Mouse (Mus musculus) hematopoietic stem cell, adult 5-6 weeks (primary cell): ENCODE measurements at regions not wholly inside any gene's neighbourhood (a gene's known extent, or its start where the extent isn't known, plus 50 kb on each side); places are given as distances from the start of the nearest gene placed in this dataset.

Experiments
- ATAC-seq, 2 experiments: fragments of 125-278 bp in 1 of 2; replicated peaks in 1 of 2; 2 replicates each; pipeline ENCODE4 v1.8.0; 2016 to 2017; ENCODE audit warnings: inconsistent platforms in 2 of 2, mild to moderate bottlenecking in 2 of 2, moderate number of reproducible peaks in 2 of 2, low read depth in 1 of 2, moderate TSS enrichment in 1 of 2; ENCODE audit not compliant: low FRiP score in 2 of 2, poor library complexity in 2 of 2, severe bottlenecking in 2 of 2, insufficient read depth in 1 of 2, low TSS enrichment in 1 of 2

DNA sequence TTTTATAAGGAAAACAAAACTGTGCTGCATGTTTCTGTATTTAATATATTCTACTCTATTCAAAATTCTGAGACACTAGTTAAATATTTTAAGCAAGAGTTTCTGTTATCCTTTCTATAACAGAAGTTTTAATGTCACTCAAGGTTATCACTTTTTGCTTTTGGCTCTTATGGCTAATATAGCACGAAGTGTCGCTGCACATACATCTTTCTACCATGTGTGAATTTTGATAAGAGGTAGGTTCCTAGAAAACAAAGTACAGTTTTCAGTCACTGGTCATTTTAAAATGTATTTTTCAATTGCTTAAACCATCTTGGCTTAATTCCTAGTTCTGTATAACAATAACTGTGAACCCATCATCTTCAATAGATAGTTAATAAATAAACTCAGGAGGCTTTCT is 129.1 kb upstream of the B430305J03Rik start:
- no peak for ATAC-seq

DNA sequence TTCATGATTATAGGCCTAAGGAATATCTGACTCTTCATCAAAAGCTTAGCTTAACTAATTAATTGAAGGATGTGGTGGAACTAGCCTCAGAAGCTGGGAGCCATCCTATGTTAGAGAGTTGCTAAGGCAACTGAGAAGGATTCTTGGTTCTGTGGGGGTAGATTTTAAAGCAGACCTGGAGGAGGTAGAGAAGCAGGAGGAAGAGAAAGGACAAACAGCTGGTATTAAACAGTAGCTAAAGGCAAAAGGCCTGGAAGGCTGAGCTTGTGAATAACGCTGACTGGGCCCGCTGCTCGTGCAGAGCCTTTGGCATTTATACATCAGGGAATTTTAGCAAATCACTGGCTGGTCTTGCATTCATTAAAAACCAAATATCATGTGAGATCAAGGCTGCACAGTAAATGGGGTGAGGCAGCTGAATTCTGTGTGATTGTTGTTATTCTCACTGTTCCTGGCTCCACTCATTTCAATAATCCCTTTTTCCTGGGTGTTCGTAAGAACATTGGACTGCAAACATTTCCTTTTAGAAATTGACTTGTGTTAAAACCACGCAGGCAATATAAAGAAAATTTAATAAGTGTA is 121.1 kb upstream of the B430305J03Rik start:
- no peak for ATAC-seq

DNA sequence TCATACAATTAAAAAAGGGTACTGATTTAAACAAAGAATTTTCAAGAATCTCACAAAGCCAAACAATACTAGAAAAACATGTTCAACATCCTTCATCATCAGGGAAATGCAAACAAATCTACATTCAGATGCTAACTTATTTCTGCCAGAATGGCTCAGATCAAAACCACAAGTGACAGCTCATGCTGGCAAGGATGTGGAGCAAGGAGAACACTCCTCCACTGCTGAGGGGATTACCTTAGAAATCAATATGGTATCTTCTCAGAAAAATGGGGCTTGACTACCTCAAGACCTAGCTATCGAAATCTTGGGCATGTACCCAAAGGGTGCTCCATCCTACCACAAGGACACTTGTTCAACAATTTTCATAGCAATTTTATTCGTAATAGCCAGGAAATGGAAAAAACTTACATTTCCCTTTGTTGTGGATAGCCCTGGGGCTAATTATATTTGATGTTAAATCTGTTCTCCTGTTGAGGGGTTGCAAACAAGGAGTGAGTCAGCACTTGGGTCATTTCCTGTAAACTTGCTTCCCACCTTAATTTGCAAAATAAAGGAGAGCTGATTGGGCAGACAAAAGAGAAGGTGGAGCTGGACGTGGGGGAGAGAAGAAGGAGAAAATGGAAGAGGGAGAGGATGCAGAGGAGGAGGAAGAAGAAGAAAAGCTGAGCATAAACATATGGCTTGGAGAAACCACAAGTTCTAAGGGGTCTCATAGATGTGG is 113.3 kb upstream of the B430305J03Rik start:
- ATAC-seq, result no peak

DNA sequence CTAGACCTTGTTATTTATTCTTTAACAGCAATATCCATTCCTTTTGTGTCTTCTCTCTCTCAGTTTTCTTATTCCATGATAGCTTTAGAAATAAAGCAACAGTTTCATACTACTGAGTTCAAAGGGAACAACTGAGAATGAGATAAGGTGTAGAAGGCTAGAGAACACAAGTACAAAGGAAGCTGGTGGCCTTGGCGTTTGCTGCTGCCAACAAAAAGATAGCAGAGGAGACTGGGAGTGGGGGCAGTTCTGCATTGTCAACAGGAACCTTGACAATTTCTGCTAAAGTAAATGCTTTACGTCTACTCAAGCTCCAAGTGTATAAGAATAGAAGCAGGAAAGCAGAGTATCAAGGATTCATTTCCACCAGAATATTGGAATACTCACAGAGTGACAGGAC is 109.3 kb upstream of the B430305J03Rik start:
- ATAC-seq, result 0 out of 4 replicates have a peak, but pooled peaks of 1 of the 2 experiments have one; percentile 39

DNA sequence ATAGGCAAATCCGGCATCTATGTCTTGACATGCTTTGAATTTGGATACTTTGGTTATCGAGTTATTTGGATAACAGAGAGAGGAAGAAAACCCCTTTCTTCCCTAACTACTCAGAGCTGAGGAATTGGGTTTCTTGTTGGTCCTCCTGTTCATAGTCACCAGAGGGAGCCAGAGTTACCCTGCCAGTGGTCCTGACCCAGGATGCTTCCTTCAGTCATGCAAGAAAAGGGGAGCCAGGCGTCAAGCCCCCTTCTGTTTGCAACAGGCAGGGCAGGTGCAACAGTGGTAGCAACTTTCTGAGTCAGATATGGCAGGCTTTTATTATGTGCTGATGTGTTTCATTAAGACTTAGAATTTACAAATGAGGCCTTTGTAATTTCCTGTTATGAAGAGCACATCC is 101.4 kb upstream of the B430305J03Rik start:
- ATAC-seq, result peak; percentile 98

DNA sequence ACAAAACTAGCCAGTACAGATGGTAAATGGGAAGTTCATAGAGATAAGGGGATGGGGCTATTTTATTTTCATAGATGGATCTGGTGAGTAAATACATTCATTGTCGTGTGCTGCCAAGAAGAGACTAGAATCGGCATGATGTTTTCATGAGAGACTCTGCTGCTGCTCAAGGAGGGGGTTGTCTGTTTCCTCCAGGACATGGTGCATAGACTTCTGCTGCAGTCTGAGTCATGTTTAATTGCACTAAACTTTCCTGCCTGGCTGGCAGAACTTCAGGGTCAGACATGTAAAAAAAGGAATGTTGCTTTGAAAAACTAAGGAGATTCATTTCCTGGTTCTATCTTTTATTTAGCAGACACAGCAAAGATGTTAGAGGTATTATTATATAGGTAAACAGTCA is 100.9 kb upstream of the B430305J03Rik start:
- ATAC-seq, result no peak

DNA sequence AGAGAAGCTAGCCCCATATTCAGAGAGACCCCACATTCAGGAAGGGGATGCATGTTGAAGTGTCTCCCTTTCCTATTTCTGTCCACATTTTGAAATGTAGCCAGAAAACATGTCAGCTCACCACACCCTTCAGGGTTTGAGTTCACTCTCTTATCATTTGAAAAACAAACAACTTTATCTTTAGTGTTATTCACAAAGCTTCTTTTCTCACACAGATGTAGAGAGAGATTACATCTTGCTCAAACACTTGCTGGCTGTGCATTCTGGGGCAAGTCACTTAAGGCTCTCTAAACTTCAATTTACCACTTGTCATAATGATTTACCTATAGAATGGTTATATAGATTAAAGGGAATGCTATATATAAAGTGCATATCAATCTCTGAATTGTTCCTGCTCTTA is 94.3 kb upstream of the B430305J03Rik start:
- ATAC-seq, result no peak

DNA sequence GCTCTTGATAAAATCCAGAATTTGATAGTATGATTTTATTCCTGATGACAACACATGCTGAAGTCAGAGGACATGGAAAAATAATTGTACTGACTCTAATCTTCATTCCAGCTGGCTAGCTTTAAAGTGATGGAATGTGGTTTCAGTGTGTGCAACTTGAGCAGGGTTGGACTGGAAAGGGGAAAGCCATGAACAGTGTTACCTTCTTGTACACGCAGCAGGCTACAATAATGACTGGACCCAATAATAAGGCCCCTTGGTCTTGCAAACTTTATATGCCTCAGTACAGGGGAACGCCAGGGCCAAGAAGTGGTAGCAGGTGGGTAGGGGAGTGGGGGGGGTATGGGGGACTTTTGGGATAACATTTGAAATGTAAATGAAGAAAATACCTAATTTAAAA is 90.8 kb upstream of the B430305J03Rik start:
- no peak for ATAC-seq

DNA sequence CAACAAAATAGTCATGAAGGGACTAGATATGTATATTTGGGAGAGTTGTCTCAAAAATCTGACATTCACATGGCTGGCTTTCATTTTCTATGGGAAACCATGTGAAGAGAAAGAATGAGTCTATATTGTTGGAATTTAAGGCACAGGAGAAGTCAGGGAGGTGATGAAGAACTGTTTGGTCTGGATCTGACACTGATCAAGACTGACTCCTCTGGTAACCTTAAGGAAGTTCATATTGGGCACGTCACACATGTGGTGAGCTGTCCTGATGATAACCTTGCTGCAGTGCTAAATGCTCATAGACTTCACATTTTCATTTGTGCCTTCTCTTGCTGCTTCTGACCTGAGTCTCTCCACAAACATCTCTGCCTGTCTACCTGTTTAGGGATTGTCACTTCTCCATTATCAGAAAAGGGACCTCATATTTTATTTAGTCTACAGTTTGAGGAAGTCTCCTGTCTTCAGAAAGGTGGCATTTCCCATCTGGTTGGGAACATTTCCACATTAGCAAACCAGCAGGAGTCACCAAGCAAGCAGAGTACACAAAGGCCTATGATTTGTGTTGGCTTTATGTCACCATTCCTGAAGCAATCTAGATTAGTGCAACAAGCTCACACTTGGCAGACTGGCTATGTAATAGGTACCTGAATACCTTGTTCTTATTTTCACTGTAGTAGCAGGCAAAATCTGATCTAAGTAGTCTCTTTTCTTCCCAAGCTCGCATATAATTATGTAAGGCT is 76.4 kb upstream of the B430305J03Rik start:
- 0 out of 4 replicates have a peak, but pooled peaks of 1 of the 2 experiments have one; percentile 36 for ATAC-seq

DNA sequence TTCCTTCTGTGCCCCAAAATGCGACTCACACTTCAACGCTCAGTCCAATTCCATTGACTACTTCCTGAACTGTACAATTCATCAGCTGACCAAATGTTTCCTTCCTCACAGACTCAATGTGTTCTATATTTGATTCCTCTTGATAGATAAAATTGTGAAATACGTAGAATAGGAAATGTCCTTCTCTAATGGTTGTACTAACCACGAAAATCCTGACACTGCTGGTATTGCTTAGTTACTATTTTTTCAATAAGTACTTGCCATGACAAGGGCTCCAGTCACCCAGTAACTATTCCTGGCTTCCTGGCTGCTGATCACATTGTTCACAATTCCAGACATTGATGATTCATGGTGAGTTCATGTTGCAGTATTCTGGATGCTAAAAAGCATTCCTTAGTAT is 75.7 kb upstream of the B430305J03Rik start:
- ATAC-seq, result peak in 1 of 2 experiments; percentile 14; a peak in 1 of 4 replicates

DNA sequence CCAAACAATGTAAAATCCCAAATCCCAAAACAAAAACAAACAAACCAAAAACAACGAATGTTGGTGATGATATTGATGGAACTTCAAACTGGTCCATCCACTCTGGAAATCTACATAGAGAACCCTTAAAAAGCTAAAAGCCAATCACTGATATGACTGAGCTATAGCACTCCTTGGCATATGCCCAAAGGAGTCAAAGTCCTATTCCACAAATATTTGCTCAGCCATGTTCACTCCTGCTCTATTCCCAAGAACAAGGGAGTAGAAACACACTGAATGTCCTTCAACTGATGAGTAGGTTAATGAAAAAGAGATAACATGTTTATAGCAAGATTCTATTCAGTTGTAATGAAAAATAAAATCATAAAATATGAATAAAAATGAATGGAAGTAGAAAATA is 63.0 kb upstream of the B430305J03Rik start:
- no peak for ATAC-seq

DNA sequence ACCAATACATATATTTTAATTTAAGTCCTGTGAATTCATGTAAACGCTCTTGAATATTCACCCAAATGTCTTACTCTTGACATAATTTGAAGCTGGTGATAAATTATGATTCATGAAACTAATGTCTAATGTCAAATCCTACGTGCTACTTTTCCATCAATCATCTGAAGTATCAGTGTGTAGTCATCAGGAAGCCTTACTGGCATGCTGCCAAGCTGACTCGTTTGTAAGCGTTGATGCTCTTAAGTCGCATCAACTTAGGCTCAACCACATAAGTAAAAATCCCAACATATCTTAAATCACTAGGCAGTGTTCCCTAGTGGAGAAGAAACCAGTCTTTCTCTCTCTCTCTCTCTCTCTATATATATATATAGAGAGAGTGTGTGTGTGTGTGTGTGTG is 58.2 kb upstream of the B430305J03Rik start:
- no peak for ATAC-seq

DNA sequence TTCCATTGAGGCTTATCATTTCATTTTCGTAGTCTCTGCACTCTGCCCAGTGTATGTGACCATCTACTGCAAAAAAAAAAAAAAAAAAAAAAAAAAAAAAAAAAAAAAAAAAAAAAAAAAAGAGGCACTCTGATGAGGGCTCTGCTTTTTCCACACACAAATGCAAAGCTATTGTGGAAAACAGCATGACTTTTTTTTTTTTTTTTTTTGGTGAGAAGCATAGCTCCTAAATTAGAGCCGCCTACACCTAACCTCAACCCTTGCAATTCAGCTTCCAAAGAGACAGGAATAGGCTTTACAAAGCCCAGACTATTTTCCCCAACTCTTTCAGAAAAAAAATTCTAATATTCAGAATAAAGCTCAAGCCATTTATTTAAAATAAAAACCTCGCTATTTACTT is 54.0 kb upstream of the B430305J03Rik start:
- ATAC-seq, result no peak

DNA sequence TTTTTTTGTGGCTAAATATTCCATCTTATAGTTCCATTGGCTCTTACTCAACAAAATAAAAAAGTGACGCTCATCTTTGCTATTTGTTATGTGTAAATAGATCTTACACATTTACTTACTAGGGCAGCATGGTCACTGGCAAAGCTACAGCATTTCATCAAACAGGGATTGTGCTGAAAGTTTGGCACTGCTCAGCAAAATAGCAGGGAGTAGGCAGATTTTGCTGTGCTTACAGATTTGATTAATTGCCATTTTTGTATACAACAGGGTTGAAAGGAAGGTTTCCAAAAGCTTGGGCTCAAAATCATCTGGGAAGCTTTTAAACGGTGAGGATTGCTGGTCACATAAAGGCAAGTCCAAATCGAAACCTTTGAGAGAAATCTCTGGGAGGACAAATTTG is 52.3 kb upstream of the B430305J03Rik start:
- no peak for ATAC-seq
